Mouse (Mus musculus) CH12.LX (cell line): ENCODE data around the gene Bche.

ENCODE experiments used
- BHLHE40 ChIP-seq: IDR thresholded peaks from 2 replicates; pipeline ENCODE4 v1.6.1; 2011; ENCODE audit warnings: mild to moderate bottlenecking, low read depth, low read length, improper control_type of control experiment
- CHD1 ChIP-seq: IDR thresholded peaks from 2 replicates; pipeline ENCODE4 v1.6.1; 2012; ENCODE audit warnings: low read depth, low read length, improper control_type of control experiment, inconsistent platforms
- CTCF ChIP-seq, 2 experiments: IDR thresholded peaks in 1 of 2; conservative IDR thresholded peaks in 1 of 2; 2 replicates each; pipeline ENCODE4 v1.5.1; 2011 to 2012; ENCODE audit warnings: low read depth in 2 of 2, low read length in 2 of 2, improper control_type of control experiment in 1 of 2, inconsistent platforms in 1 of 2, mild to moderate bottlenecking in 1 of 2, moderate library complexity in 1 of 2
- EP300 ChIP-seq: IDR thresholded peaks from 2 replicates; pipeline ENCODE4 v1.6.1; 2011; ENCODE audit warnings: low read length, improper control_type of control experiment
- MEF2A ChIP-seq: IDR thresholded peaks from 2 replicates; pipeline ENCODE4 v1.6.1; 2014; ENCODE audit warnings: low read depth, mild to moderate bottlenecking, inconsistent platforms, low read length, improper control_type of control experiment, borderline replicate concordance
- MXI1 ChIP-seq: IDR thresholded peaks from 2 replicates; pipeline ENCODE4 v1.6.1; 2011; ENCODE audit warnings: mild to moderate bottlenecking, low read depth, low read length, improper control_type of control experiment
- MYC ChIP-seq: IDR thresholded peaks from 2 replicates; pipeline ENCODE4 v1.6.1; 2011; ENCODE audit warnings: low read depth, mild to moderate bottlenecking, improper control_type of control experiment, low read length
- NELFE ChIP-seq: IDR thresholded peaks from 2 replicates; pipeline ENCODE4 v1.6.1; 2011; ENCODE audit warnings: low read depth, low read length, improper control_type of control experiment
- POLR2A ChIP-seq: IDR thresholded peaks from 2 replicates; pipeline ENCODE4 v1.6.1; 2011; ENCODE audit warnings: low read depth, mild to moderate bottlenecking, improper control_type of control experiment, low read length
- USF1 ChIP-seq: IDR thresholded peaks from 2 replicates; pipeline ENCODE4 v1.6.1; 2014; ENCODE audit warnings: low read depth, mild to moderate bottlenecking, inconsistent platforms, low read length, improper control_type of control experiment
- ZC3H11A ChIP-seq: IDR thresholded peaks from 2 replicates; pipeline ENCODE4 v1.6.1; 2012; ENCODE audit warnings: low read depth, mild to moderate bottlenecking, inconsistent platforms, low read length, improper control_type of control experiment
- ZNF384 ChIP-seq: IDR thresholded peaks from 2 replicates; pipeline ENCODE4 v1.6.1; 2012; ENCODE audit warnings: low read depth, low read length, improper control_type of control experiment, inconsistent platforms

DNA sequence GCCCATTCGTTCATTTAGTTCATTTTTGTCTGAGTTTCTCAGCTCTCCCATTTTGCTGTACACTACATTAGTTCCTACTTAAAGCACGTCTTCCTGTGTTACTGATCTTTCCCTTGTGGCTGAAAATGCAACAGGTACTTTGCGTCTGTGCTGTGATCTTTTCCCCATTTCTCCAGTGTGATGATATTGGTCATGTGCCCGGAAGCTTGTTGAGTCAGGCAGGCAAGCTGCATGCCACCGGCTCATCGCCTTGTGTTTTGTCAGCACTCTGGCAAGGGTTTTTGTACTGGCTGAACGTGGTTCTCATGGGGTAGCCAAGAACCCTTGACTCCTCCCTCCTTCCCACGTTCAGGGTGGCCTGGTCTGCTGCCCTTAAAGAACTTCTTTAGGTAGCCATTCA lies 1.7 kb upstream of the Bche start:
- no peak for TF ChIP-seq CTCF (conservative IDR thresholded peaks at IDR 0.05 in 1 of 2, IDR thresholded peaks at IDR 0.05 in 1 of 2; ENCODE audit: low read depth in 2 of 2, low read length in 2 of 2)
- no peak for TF ChIP-seq EP300
- no peak for TF ChIP-seq CHD1
- no peak for TF ChIP-seq MEF2A
- no peak for TF ChIP-seq BHLHE40
- no peak for TF ChIP-seq POLR2A
- TF ChIP-seq ZC3H11A: no peak
- TF ChIP-seq MXI1: no peak
- TF ChIP-seq ZNF384: no peak
- no peak for TF ChIP-seq MYC
- TF ChIP-seq USF1: no peak
- no peak for TF ChIP-seq NELFE
